Mouse (Mus musculus): Measurements from ENCODE around the gene Tomm20. TPM values are rescaled to one million over a fixed set of nuclear protein-coding genes. Genes with fewer than 3 reads are reported as not detected.
"Not testable (repeated sequence)": the region's sequence is repeated elsewhere in the genome, so short reads cannot be mapped to it uniquely, and the experiment has no call there.

Gene Tomm20
- total RNA-seq, 1 experiment from 2014 or later = 268 TPM

- ATAC-seq (replicated peaks in 1 of 2; ENCODE audit: insufficient read depth in 1 of 2, low FRiP score in 2 of 2, low TSS enrichment in 1 of 2, low read depth in 1 of 2, poor library complexity in 2 of 2, severe bottlenecking in 2 of 2) = peak; percentile 70 to 77; a peak in 3 of 4 replicates
These were observed 16.0 kb downstream of the Tomm20 start for GRCm38 (mm10) chr8:126929607-126930161.

GRCm38 (mm10) chr8:126928755-126929505, 16.7 kb downstream of the Tomm20 start:
- no peak for ATAC-seq (replicated peaks in 1 of 2; ENCODE audit: insufficient read depth in 1 of 2, low FRiP score in 2 of 2, low TSS enrichment in 1 of 2, low read depth in 1 of 2, poor library complexity in 2 of 2, severe bottlenecking in 2 of 2)

- no peak for ATAC-seq (replicated peaks in 1 of 2; ENCODE audit: insufficient read depth in 1 of 2, low FRiP score in 2 of 2, low TSS enrichment in 1 of 2, low read depth in 1 of 2, poor library complexity in 2 of 2, severe bottlenecking in 2 of 2)
These were observed 17.6 kb downstream of the Tomm20 start for GRCm38 (mm10) chr8:126928028-126928427.

GRCm38 (mm10) chr8:126927058-126927457, 18.6 kb downstream of the Tomm20 start:
- ATAC-seq (replicated peaks in 1 of 2; ENCODE audit: insufficient read depth in 1 of 2, low FRiP score in 2 of 2, low TSS enrichment in 1 of 2, low read depth in 1 of 2, poor library complexity in 2 of 2, severe bottlenecking in 2 of 2) = peak in 1 of 2 experiments; percentile 32; a peak in 1 of 4 replicates

GRCm38 (mm10) chr8:126922981-126923380, 22.7 kb downstream of the Tomm20 start:
- ATAC-seq (replicated peaks in 1 of 2; ENCODE audit: insufficient read depth in 1 of 2, low FRiP score in 2 of 2, low TSS enrichment in 1 of 2, low read depth in 1 of 2, poor library complexity in 2 of 2, severe bottlenecking in 2 of 2) = no peak

- ATAC-seq (replicated peaks in 1 of 2; ENCODE audit: insufficient read depth in 1 of 2, low FRiP score in 2 of 2, low TSS enrichment in 1 of 2, low read depth in 1 of 2, poor library complexity in 2 of 2, severe bottlenecking in 2 of 2) = no peak
These were observed 24.2 kb downstream of the Tomm20 start for GRCm38 (mm10) chr8:126921432-126921831.

- peak; percentile 91 to 92 for ATAC-seq (replicated peaks in 1 of 2; ENCODE audit: insufficient read depth in 1 of 2, low FRiP score in 2 of 2, low TSS enrichment in 1 of 2, low read depth in 1 of 2, poor library complexity in 2 of 2, severe bottlenecking in 2 of 2)
These were observed 24.8 kb downstream of the Tomm20 start for GRCm38 (mm10) chr8:126920845-126921244.

GRCm38 (mm10) chr8:126920386-126920785, 25.3 kb downstream of the Tomm20 start:
- ATAC-seq (replicated peaks in 1 of 2; ENCODE audit: insufficient read depth in 1 of 2, low FRiP score in 2 of 2, low TSS enrichment in 1 of 2, low read depth in 1 of 2, poor library complexity in 2 of 2, severe bottlenecking in 2 of 2) = peak in 1 of 2 experiments; percentile 24; a peak in 1 of 4 replicates

- ATAC-seq (replicated peaks in 1 of 2; ENCODE audit: insufficient read depth in 1 of 2, low FRiP score in 2 of 2, low TSS enrichment in 1 of 2, low read depth in 1 of 2, poor library complexity in 2 of 2, severe bottlenecking in 2 of 2) = no peak
These were observed 25.9 kb downstream of the Tomm20 start for GRCm38 (mm10) chr8:126919703-126920102.

GRCm38 (mm10) chr8:126919255-126919654, 26.4 kb downstream of the Tomm20 start:
- no peak for ATAC-seq (replicated peaks in 1 of 2; ENCODE audit: insufficient read depth in 1 of 2, low FRiP score in 2 of 2, low TSS enrichment in 1 of 2, low read depth in 1 of 2, poor library complexity in 2 of 2, severe bottlenecking in 2 of 2)

GRCm38 (mm10) chr8:126918356-126918755, 27.3 kb downstream of the Tomm20 start:
- no peak for ATAC-seq (replicated peaks in 1 of 2; ENCODE audit: insufficient read depth in 1 of 2, low FRiP score in 2 of 2, low TSS enrichment in 1 of 2, low read depth in 1 of 2, poor library complexity in 2 of 2, severe bottlenecking in 2 of 2)

- no peak for ATAC-seq (replicated peaks in 1 of 2; ENCODE audit: insufficient read depth in 1 of 2, low FRiP score in 2 of 2, low TSS enrichment in 1 of 2, low read depth in 1 of 2, poor library complexity in 2 of 2, severe bottlenecking in 2 of 2)
These were observed 28.3 kb downstream of the Tomm20 start for GRCm38 (mm10) chr8:126917179-126917905.

GRCm38 (mm10) chr8:126916611-126917010, 29.0 kb downstream of the Tomm20 start:
- ATAC-seq (replicated peaks in 1 of 2; ENCODE audit: insufficient read depth in 1 of 2, low FRiP score in 2 of 2, low TSS enrichment in 1 of 2, low read depth in 1 of 2, poor library complexity in 2 of 2, severe bottlenecking in 2 of 2) = no peak

- ATAC-seq (replicated peaks in 1 of 2; ENCODE audit: insufficient read depth in 1 of 2, low FRiP score in 2 of 2, low TSS enrichment in 1 of 2, low read depth in 1 of 2, poor library complexity in 2 of 2, severe bottlenecking in 2 of 2) = no peak
These were observed 30.9 kb downstream of the Tomm20 start for GRCm38 (mm10) chr8:126914609-126915375.

- ATAC-seq (replicated peaks in 1 of 2; ENCODE audit: insufficient read depth in 1 of 2, low FRiP score in 2 of 2, low TSS enrichment in 1 of 2, low read depth in 1 of 2, poor library complexity in 2 of 2, severe bottlenecking in 2 of 2) = not testable (repeated sequence)
These were observed 31.5 kb downstream of the Tomm20 start for GRCm38 (mm10) chr8:126914107-126914490.

GRCm38 (mm10) chr8:126913241-126914106, 32.2 kb downstream of the Tomm20 start:
- no peak; a peak in 1 of 4 replicates for ATAC-seq (replicated peaks in 1 of 2; ENCODE audit: insufficient read depth in 1 of 2, low FRiP score in 2 of 2, low TSS enrichment in 1 of 2, low read depth in 1 of 2, poor library complexity in 2 of 2, severe bottlenecking in 2 of 2)

GRCm38 (mm10) chr8:126909371-126909802, 36.3 kb downstream of the Tomm20 start:
- peak in 1 of 2 experiments; percentile 23; a peak in 1 of 4 replicates for ATAC-seq (replicated peaks in 1 of 2; ENCODE audit: insufficient read depth in 1 of 2, low FRiP score in 2 of 2, low TSS enrichment in 1 of 2, low read depth in 1 of 2, poor library complexity in 2 of 2, severe bottlenecking in 2 of 2)

Measured in hematopoietic stem cell, adult 5-6 weeks (primary cell).